Mouse (Mus musculus): ENCODE results near the gene Spsb2. TPM values are rescaled to one million over a fixed set of nuclear protein-coding genes. Genes with fewer than 3 reads are reported as not detected.
"Not testable (repeated sequence)": the region's sequence is repeated elsewhere in the genome, so short reads cannot be mapped to it uniquely, and the experiment has no call there.

Spsb2 gene
- polyA plus RNA-seq, 1 experiment from 2014 or later = 9.1 TPM

DNA sequence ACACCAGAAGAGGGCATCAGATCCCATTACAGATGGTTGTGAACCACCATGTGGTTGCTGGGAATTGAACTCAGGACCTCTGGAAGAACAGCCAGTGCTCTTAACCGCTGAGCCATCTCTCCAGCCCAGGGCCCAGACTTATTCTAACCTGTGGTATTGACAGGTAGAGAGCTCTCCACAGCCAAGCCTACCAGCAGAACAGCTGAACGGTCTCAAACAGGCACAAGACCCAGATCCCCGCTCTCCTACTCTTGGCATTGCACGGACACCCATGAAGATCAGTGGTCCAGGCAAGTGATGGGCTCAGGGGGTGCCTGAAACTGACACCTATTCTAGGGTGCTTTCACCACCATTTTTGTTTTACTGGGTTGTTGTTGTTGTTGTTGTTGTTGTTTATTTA lies 22.7 kb downstream of the Spsb2 start:
- ATAC-seq (ENCODE audit: low read depth); H3K9ac ChIP-seq (ENCODE audit: low read depth, low read length): not testable (repeated sequence)
- H3K4me3 ChIP-seq (ENCODE audit: low read depth, low read length) = peak overlapping the region; percentile 58; the same call in 1 of the 2 replicates

GRCm38 (mm10) chr6:124831649-124832048 lies 23.2 kb downstream of the Spsb2 start:
- Histone ChIP-seq H3K4me1 (ENCODE audit: control insufficient read depth, insufficient read depth, low read length) (peaks cover 9% of the 10 kb centered on the region; the same call in 1 of the 2 replicates), H3K9ac (ENCODE audit: low read depth, low read length) (no peak overlapping the region)

More for the DNA sequence above, 22.7 kb downstream of the Spsb2 start:
- Histone ChIP-seq H3K4me2 (ENCODE audit: low read depth, low read length) (peak overlapping the region; percentile 81), H3K36me3 (ENCODE audit: control insufficient read depth, insufficient read depth, low read length) (peaks cover 24% of the 10 kb centered on the region)
- not testable (repeated sequence) for H3K27me3 ChIP-seq (replicated peaks; ENCODE audit: control insufficient read depth, insufficient read depth, low read length); H3K4me1 ChIP-seq (ENCODE audit: control insufficient read depth, insufficient read depth, low read length); H3K9me3 ChIP-seq (ENCODE audit: control insufficient read depth, low read length); DNase-seq (ENCODE audit: low spot score); H3K27ac ChIP-seq (replicated peaks; ENCODE audit: low read depth, low read length)
- 94% methylated on average over 4 of the region's 4 CpGs for WGBS

DNA sequence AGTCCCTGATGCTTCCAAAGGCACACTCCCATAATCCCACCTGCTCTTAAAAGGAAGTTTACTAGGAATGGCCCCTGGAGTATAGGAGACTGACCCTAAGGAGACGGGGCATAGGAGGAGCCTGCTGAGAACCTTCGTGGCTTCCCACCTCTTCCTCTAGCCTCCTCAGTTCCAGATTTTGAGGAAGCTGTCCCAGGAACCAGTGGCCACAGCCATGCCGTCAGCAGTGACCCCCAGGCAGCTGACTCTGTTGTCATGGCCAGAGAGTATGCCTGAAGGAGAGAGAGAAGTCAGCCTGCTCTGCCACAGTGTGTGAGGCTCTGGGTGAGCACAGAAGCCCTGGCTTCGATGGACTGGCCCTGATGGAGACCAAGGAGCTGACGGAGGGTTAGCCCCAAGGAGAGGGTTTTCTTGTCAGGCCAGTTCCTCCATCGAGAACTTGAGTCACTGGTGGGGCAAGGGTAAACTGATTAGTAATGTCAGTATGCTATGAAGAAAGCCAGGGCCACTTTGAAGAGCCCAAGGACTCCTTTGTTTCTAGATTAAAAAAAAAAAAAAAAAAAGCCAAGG lies 26.1 kb downstream of the Spsb2 start:
- Histone ChIP-seq H3K27me3 (replicated peaks; ENCODE audit: control insufficient read depth, insufficient read depth, low read length) (no peaks in the 10 kb centered on the region), H3K9me3 (ENCODE audit: control insufficient read depth, low read length) (no peaks in the 10 kb centered on the region), H3K4me2 (ENCODE audit: low read depth, low read length) (no peak overlapping the region), H3K4me3 (ENCODE audit: low read depth, low read length) (no peak overlapping the region), H3K9ac (ENCODE audit: low read depth, low read length) (no peak overlapping the region), H3K27ac (replicated peaks; ENCODE audit: low read depth, low read length) (no peak overlapping the region), H3K36me3 (ENCODE audit: control insufficient read depth, insufficient read depth, low read length) (peaks cover 12% of the 10 kb centered on the region; the same call in 1 of the 2 replicates), H3K4me1 (ENCODE audit: control insufficient read depth, insufficient read depth, low read length) (0 out of 2 replicates have a peak, but pooled peaks cover 3% of the 10 kb centered on the region)
- DNase-seq (ENCODE audit: low spot score) (no peak), ATAC-seq (ENCODE audit: low read depth) (no peak)
- 86% methylated on average over 6 of the region's 6 CpGs for WGBS

More at GRCm38 (mm10) chr6:124831649-124832048, 23.2 kb downstream of the Spsb2 start:
- H3K27me3 ChIP-seq (replicated peaks; ENCODE audit: control insufficient read depth, insufficient read depth, low read length) = no peaks in the 10 kb centered on the region
- 94% methylated on average over 8 of the region's 8 CpGs for WGBS
- H3K4me3 ChIP-seq (ENCODE audit: low read depth, low read length) = no peak overlapping the region
- DNase-seq (ENCODE audit: low spot score) = no peak
- no peaks in the 10 kb centered on the region for H3K9me3 ChIP-seq (ENCODE audit: control insufficient read depth, low read length)
- peaks cover 22% of the 10 kb centered on the region; the same call in 1 of the 2 replicates for H3K36me3 ChIP-seq (ENCODE audit: control insufficient read depth, insufficient read depth, low read length)
- no peak for ATAC-seq (ENCODE audit: low read depth)
- H3K27ac ChIP-seq (replicated peaks; ENCODE audit: low read depth, low read length) = no peak overlapping the region
- H3K4me2 ChIP-seq (ENCODE audit: low read depth, low read length) = peak overlapping the region; percentile 81; the same call in 1 of the 2 replicates

DNA sequence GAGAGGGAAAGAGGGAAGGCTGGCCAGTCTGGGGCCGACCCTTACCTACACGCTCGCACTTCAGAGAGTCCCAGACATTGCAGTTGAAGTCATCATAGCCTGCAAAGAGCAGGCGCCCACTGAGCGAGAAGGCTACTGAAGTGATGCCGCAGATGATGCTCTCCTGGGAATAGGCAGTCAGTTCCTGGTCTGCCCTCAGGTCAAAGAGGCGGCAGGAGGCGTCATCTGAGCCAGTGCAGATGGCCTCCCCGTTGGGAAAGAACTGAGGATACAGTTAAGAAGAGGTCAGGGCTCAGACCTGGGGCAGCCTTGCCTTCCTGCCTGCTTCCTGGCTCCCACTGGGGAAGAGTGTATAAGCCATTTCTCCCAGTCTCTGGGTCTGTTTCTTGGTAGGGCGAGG lies 27.1 kb downstream of the Spsb2 start:
- Histone ChIP-seq H3K9me3 (ENCODE audit: control insufficient read depth, low read length) (no peaks in the 10 kb centered on the region), H3K27ac (replicated peaks; ENCODE audit: low read depth, low read length) (no peak overlapping the region), H3K27me3 (replicated peaks; ENCODE audit: control insufficient read depth, insufficient read depth, low read length) (no peaks in the 10 kb centered on the region), H3K4me1 (ENCODE audit: control insufficient read depth, insufficient read depth, low read length) (peaks cover 7% of the 10 kb centered on the region; the same call in 1 of the 2 replicates), H3K4me2 (ENCODE audit: low read depth, low read length) (no peak overlapping the region), H3K4me3 (ENCODE audit: low read depth, low read length) (no peak overlapping the region), H3K9ac (ENCODE audit: low read depth, low read length) (no peak overlapping the region), H3K36me3 (ENCODE audit: control insufficient read depth, insufficient read depth, low read length) (peaks cover 12% of the 10 kb centered on the region; the same call in 1 of the 2 replicates)
- WGBS = 31% methylated on average over 10 of the region's 10 CpGs
- ATAC-seq (ENCODE audit: low read depth) (no peak), DNase-seq (ENCODE audit: low spot score) (no peak)

DNA sequence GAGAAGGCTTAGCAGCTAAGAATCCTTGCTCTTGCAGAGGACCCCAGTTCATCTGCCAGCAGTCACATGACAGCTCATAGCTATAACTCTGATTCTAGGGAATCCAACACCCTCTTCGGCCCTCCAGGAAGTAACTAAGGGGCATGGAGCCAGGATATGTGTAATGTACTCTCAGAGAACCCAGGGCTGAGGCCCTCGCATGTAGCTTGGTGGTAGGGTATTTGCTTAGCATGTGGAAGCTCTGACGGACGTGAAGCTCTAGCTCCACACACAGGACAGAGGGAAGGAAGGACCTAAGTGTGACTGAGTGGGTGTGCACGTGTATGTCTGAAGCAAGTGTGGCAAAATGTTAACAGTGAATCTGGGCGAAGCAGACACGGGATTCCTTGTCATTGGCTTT lies 27.9 kb downstream of the Spsb2 start:
- Histone ChIP-seq H3K4me3 (ENCODE audit: low read depth, low read length) (no peak overlapping the region), H3K4me1 (ENCODE audit: control insufficient read depth, insufficient read depth, low read length) (peaks cover 7% of the 10 kb centered on the region; the same call in 1 of the 2 replicates), H3K27ac (replicated peaks; ENCODE audit: low read depth, low read length) (no peak overlapping the region), H3K4me2 (ENCODE audit: low read depth, low read length) (no peak overlapping the region), H3K36me3 (ENCODE audit: control insufficient read depth, insufficient read depth, low read length) (peaks cover 17% of the 10 kb centered on the region), H3K27me3 (replicated peaks; ENCODE audit: control insufficient read depth, insufficient read depth, low read length) (no peaks in the 10 kb centered on the region), H3K9ac (ENCODE audit: low read depth, low read length) (no peak overlapping the region), H3K9me3 (ENCODE audit: control insufficient read depth, low read length) (no peaks in the 10 kb centered on the region)
- ATAC-seq (ENCODE audit: low read depth) = no peak
- peak; percentile 51 for DNase-seq (ENCODE audit: low spot score)
- WGBS = 64% methylated on average over 7 of the region's 7 CpGs

- peak; percentile 16; the same call in 1 of the 2 replicates for ATAC-seq (ENCODE audit: low read depth)
- no peaks in the 10 kb centered on the region for H3K9me3 ChIP-seq (ENCODE audit: control insufficient read depth, low read length)
- WGBS = 11% methylated on average over 8 of the region's 8 CpGs
- peaks cover 28% of the 10 kb centered on the region for H3K36me3 ChIP-seq (ENCODE audit: control insufficient read depth, insufficient read depth, low read length)
- H3K27me3 ChIP-seq (replicated peaks; ENCODE audit: control insufficient read depth, insufficient read depth, low read length) = no peaks in the 10 kb centered on the region
- H3K4me1 ChIP-seq (ENCODE audit: control insufficient read depth, insufficient read depth, low read length) = peaks cover 7% of the 10 kb centered on the region; the same call in 1 of the 2 replicates
- 0 out of 2 replicates have a peak overlapping the region, but pooled peaks have one; percentile 17 for H3K27ac ChIP-seq (replicated peaks; ENCODE audit: low read depth, low read length)
- H3K9ac ChIP-seq (ENCODE audit: low read depth, low read length) = peak overlapping the region; percentile 35
- 0 out of 2 replicates have a peak overlapping the region, but pooled peaks have one; percentile 6 for H3K4me2 ChIP-seq (ENCODE audit: low read depth, low read length)
- DNase-seq (ENCODE audit: low spot score) = peak; percentile 26
- no peak overlapping the region for H3K4me3 ChIP-seq (ENCODE audit: low read depth, low read length)
These were observed 31.3 kb downstream of the Spsb2 start for GRCm38 (mm10) chr6:124839805-124840204.

DNA sequence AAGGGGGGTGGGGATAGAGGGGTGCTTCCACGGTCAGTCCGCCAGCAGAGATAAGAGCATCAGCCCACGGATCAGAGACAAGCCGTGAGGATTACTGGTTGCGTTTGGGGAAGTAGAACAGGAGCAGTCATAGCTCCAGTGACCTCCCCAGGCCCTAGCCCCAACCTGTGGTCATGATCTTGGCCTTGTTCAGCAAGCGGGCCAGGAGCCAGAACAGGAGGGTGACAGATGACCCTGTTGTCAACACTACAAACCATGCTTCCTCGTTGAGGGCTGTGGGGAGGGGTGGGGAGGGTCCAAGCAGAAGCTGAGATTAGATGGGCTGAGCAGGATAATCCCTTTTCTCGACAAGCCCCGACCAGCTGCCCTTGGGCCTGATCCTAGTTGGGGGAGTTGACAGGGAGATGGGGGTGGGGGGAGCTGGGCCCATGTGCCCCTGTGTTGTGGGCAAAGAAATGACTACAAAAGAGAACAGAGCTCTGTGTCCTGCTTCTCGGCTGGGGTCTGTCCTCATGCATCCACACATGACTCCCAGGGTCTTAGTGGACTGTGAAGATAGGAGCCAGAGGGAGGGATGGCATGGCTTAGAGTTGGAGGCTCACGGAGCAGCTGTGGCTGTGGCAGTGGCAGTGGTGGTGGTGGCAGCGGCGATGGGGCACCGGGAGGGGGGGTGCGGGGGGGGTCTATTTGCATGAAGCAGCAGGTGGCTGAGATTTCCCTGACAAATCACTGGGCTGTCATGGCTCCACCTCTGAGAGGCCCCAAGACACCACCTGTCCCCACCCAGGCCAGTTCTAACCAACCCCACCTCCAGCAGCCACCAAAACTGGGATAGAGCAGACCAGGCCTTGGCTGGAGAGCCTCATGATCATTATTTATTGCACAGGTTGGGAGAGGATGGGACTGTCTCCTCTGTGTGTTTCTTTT lies 32.0 kb downstream of the Spsb2 start, which contains the start of gene Gnb3:
TSS of gene Gnb3 (minus strand) at position 35 of the 927 bp plus-strand sequence.
- peak; percentile 53 for ATAC-seq (ENCODE audit: low read depth)
- 25% methylated on average over 13 of the region's 15 CpGs for WGBS

GRCm38 (mm10) chr6:124847305-124847704 lies 38.8 kb downstream of the Spsb2 start:
- 9% methylated on average over 9 of the region's 9 CpGs for WGBS
- Histone ChIP-seq H3K27me3 (replicated peaks; ENCODE audit: control insufficient read depth, insufficient read depth, low read length) (no peaks in the 10 kb centered on the region), H3K27ac (replicated peaks; ENCODE audit: low read depth, low read length) (no peak overlapping the region), H3K9me3 (ENCODE audit: control insufficient read depth, low read length) (no peaks in the 10 kb centered on the region), H3K4me2 (ENCODE audit: low read depth, low read length) (no peak overlapping the region), H3K36me3 (ENCODE audit: control insufficient read depth, insufficient read depth, low read length) (peaks cover 61% of the 10 kb centered on the region), H3K4me1 (ENCODE audit: control insufficient read depth, insufficient read depth, low read length) (no peaks in the 10 kb centered on the region), H3K4me3 (ENCODE audit: low read depth, low read length) (no peak overlapping the region), H3K9ac (ENCODE audit: low read depth, low read length) (no peak overlapping the region)
- peak; percentile 82 for ATAC-seq (ENCODE audit: low read depth)
- DNase-seq (ENCODE audit: low spot score) = peak; percentile 93

More for the DNA sequence above, 32.0 kb downstream of the Spsb2 start, which contains the start of gene Gnb3:
- peak; percentile 41 for DNase-seq (ENCODE audit: low spot score)
- Histone ChIP-seq H3K9ac (ENCODE audit: low read depth, low read length) (peak within 1 kb of the TSS; percentile 35), H3K4me3 (ENCODE audit: low read depth, low read length) (no peak within 1 kb of the TSS), H3K36me3 (ENCODE audit: control insufficient read depth, insufficient read depth, low read length) (peaks cover 35% of the 10 kb centered on the region), H3K27me3 (replicated peaks; ENCODE audit: control insufficient read depth, insufficient read depth, low read length) (no peaks in the 10 kb centered on the region), H3K9me3 (ENCODE audit: control insufficient read depth, low read length) (no peaks in the 10 kb centered on the region), H3K4me1 (ENCODE audit: control insufficient read depth, insufficient read depth, low read length) (peaks cover 7% of the 10 kb centered on the region; the same call in 1 of the 2 replicates), H3K27ac (replicated peaks; ENCODE audit: low read depth, low read length) (0 out of 2 replicates have a peak within 1 kb of the TSS, but pooled peaks have one; percentile 17), H3K4me2 (ENCODE audit: low read depth, low read length) (0 out of 2 replicates have a peak within 1 kb of the TSS, but pooled peaks have one; percentile 6)
